Mouse (Mus musculus) midbrain, embryonic 15.5 days (tissue): ENCODE results near the gene Zfp553. TPM values are rescaled to one million over a fixed set of nuclear protein-coding genes. Genes with fewer than 3 reads are reported as not detected.
A peak's percentile ranks its signal among the peaks of the same experiment; 100 is the strongest.

Experiments
- ATAC-seq: fragments of 200-750 bp; cut with Nextera tagmentation; replicated peaks from 2 replicates; pipeline ENCODE4 v1.8.0; 2017; ENCODE audit warnings: moderate TSS enrichment
- H3K27ac ChIP-seq: fragments of 300-500 bp; sonication (generic); 2 replicates; pipeline ENCODE4 v1.5.1; 2015; ENCODE audit warnings: mild to moderate bottlenecking, inconsistent platforms
- H3K27me3 ChIP-seq: fragments of 300-500 bp; sonication (generic); replicated peaks from 2 replicates; pipeline ENCODE4 v1.6.1; 2015; ENCODE audit warnings: inconsistent platforms
- H3K36me3 ChIP-seq: fragments of 300-500 bp; sonication (generic); replicated peaks from 2 replicates; pipeline ENCODE4 v1.6.1; 2015; ENCODE audit warnings: inconsistent platforms
- H3K4me1 ChIP-seq: fragments of 300-500 bp; sonication (generic); 2 replicates; pipeline ENCODE4 v1.6.1; 2015; ENCODE audit warnings: inconsistent platforms
- H3K4me2 ChIP-seq: fragments of 300-500 bp; sonication (generic); 2 replicates; pipeline ENCODE4 v1.6.1; 2015; ENCODE audit warnings: inconsistent platforms, mild to moderate bottlenecking, moderate library complexity
- H3K4me3 ChIP-seq: fragments of 300-500 bp; sonication (generic); 2 replicates; pipeline ENCODE4 v1.5.1; 2015; ENCODE audit warnings: mild to moderate bottlenecking, inconsistent platforms
- H3K9ac ChIP-seq: fragments of 300-500 bp; sonication (generic); 2 replicates; pipeline ENCODE4 v1.6.1; 2015; ENCODE audit warnings: mild to moderate bottlenecking, inconsistent platforms
- H3K9me3 ChIP-seq: fragments of 300-500 bp; sonication (generic); 2 replicates; pipeline ENCODE4 v1.6.1; 2016; ENCODE audit warnings: inconsistent platforms
- WGBS: fragments of 180-500 bp; shearing (Covaris S2); methylation state at CpG from one replicate; pipeline ENCODE4 v1.1.7; 2015; ENCODE audit warnings: mixed read lengths; 5-methylcytosine and 5-hydroxymethylcytosine counted together
- polyA plus RNA-seq: library from polyadenylated mRNA; unstranded; fragments of >200 nt; fragmentation: Nextera tagmentation; extraction: Ambion mirVana; gene quantifications from 2 replicates; pipeline ENCODE4 v1.2.1, GENCODE M21; 2015

Gene Zfp553
- polyA plus RNA-seq, 1 experiment from 2014 or later = 64.1 TPM

DNA sequence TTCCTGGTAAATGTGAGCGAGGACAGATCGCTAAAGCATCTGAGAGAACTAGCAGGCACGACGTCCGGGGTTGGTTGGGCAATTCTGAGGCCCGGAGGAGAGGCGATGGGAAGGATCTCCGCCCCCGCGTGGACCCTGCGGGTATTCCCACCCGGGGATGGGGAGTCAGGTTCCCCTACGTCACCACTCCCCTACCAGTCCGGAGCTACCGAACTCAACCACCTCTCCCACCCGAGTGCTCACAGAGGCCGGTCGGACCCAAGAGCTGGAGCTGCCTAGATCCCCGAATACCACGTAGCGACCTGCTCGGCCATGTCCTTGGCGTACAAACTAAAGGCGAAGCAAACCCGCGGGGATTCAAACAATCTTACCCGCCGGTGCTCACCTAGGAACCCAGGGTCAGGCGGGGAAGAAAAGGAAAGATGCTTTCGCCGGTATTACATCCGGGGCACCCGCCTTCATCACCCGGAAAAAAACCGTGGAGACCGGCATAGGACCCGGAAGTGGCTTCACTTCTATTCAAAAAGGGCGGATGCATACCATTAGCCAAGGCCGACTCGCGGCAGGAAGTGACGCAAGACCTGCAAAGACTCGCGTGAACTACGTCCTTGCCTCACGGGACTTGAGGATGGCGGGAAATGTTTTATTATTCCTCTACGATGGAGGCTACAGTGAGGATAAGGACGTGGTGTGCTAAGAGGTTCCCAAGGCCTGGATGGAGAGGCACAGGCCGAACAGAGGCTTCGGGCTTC, 37.1 kb upstream of the Zfp553 start, which contains the start of gene Cd2bp2:
Gene Cd2bp2, minus strand, starts transcription at position 507 of the 752 bp plus-strand sequence.
- H3K9ac ChIP-seq = peak within 1 kb of the TSS; percentile 69
- H3K27ac ChIP-seq = peak within 1 kb of the TSS; percentile 90
- H3K36me3 ChIP-seq = peaks cover 57% of the 10 kb centered on the region
- no peaks in the 10 kb centered on the region for H3K9me3 ChIP-seq
- H3K4me2 ChIP-seq = peak within 1 kb of the TSS; percentile 78
- H3K4me3 ChIP-seq = peak within 1 kb of the TSS; percentile 82
- under 1% methylated on average over 51 of the region's 51 CpGs for WGBS
- peaks cover 25% of the 10 kb centered on the region for H3K4me1 ChIP-seq
- H3K27me3 ChIP-seq = no peaks in the 10 kb centered on the region
- peak; percentile 97 for ATAC-seq

DNA sequence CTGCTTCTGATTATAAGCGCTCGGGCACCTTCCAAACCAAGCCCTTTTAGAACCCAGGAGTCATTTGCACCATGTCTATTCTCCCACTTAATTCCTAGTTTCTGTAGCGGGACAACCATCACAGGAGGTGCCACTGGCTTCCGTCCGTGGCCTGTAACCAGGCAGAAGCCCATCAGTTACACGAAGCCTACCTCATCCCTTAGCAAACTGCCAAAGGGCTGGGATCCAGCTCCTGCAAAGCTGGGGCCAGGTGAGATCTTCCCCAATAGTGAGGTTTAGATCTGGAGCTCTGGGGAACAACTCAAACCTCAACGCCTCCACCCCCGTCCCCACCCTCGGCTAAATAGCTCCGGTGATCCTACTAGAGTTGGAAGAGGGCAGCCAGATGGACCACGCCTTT, 36.4 kb upstream of the Zfp553 start:
- H3K9ac ChIP-seq = peak overlapping the region; percentile 49
- no peaks in the 10 kb centered on the region for H3K9me3 ChIP-seq
- H3K4me3 ChIP-seq = peak overlapping the region; percentile 82
- peak overlapping the region; percentile 79 for H3K27ac ChIP-seq
- H3K4me1 ChIP-seq = peaks cover 25% of the 10 kb centered on the region
- peaks cover 62% of the 10 kb centered on the region for H3K36me3 ChIP-seq
- no peaks in the 10 kb centered on the region for H3K27me3 ChIP-seq
- 59% methylated on average over 11 of the region's 11 CpGs for WGBS
- ATAC-seq = no peak
- H3K4me2 ChIP-seq = peak overlapping the region; percentile 78

DNA sequence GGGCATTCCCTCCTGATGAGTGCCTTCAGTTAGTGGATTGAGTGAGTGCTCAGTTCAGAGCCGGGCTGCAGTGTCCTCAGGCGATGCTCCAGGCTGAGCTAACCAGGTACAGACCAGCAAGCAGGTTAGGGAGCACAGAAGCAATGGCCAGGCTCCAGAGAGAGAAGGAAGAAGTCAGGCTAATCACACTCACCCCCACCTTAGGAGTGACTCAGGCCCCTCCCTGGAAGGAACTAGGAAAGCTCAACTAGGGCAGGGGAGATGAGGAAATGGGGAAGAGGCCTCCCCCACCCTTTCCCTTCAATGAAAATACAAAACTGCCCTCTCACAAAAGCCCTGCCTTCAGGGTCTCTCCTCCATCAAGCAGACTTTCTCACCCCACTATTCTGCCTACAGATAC, 26.3 kb upstream of the Zfp553 start:
- H3K9me3 ChIP-seq = no peaks in the 10 kb centered on the region
- peak overlapping the region; percentile 97 for H3K9ac ChIP-seq
- H3K27ac ChIP-seq = no peak overlapping the region
- ATAC-seq = no peak
- peak overlapping the region; percentile 98 for H3K4me3 ChIP-seq
- H3K27me3 ChIP-seq = no peaks in the 10 kb centered on the region
- H3K36me3 ChIP-seq = peaks cover 13% of the 10 kb centered on the region; the same call in 1 of the 2 replicates
- H3K4me1 ChIP-seq = peaks cover 42% of the 10 kb centered on the region
- H3K4me2 ChIP-seq = peak overlapping the region; percentile 99
- WGBS = 65% methylated on average over 2 of the region's 2 CpGs

DNA sequence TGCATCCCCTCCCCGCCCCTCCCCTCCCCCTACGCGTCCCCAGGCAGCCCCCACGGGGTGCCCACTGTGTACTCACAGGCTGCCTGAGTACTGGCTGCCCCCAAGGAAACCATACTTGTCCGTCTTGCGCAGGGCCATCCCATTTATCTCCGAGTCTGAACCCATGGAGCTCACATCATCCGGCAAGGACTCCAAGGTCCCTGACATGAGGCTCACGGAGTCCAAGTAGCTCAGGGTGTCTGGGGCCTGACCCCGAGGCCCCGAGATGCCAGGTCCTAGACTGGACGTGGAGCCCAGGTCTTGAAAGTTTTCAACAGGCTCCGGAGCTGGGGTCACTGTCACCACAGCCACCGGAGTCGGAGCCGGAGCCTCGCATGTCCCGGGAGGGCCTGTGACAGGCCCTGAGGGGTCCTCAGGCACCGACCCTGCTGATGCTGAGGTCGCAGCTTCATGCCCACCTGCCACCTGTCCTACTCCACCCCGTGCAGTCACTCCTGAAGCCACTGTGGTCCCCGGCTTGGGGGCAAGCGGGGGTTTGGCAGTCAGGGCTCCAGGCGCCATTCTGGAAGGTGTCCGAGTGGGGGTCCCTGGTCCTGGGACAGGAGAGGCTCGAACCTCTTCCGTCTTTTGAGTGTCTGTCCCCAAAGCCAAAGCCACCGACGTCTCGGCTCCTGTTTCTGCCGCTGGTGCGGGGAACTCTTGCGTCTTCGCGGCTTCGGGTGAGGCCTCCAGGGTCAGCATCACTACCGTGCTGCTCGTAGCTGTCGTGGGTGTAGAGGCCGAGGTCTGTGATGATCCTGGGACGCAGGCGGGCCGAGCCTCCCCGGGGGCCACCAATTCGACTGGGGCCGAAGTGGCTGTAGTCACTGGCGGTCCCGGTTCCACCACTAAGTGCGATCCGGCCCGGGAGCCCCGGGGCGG, 25.2 kb upstream of the Zfp553 start:
- H3K36me3 ChIP-seq = peaks cover 11% of the 10 kb centered on the region; the same call in 1 of the 2 replicates
- H3K4me1 ChIP-seq = peaks cover 42% of the 10 kb centered on the region
- peak overlapping the region; percentile 97 for H3K9ac ChIP-seq
- peak overlapping the region; percentile 99 for H3K4me2 ChIP-seq
- under 1% methylated on average over 53 of the region's 53 CpGs for WGBS
- peak overlapping the region; percentile 98 for H3K4me3 ChIP-seq
- peak overlapping the region; percentile 90 for H3K27ac ChIP-seq
- ATAC-seq = 0 out of 2 replicates have a peak, but pooled peaks have one; percentile 5
- no peaks in the 10 kb centered on the region for H3K9me3 ChIP-seq
- no peaks in the 10 kb centered on the region for H3K27me3 ChIP-seq

DNA sequence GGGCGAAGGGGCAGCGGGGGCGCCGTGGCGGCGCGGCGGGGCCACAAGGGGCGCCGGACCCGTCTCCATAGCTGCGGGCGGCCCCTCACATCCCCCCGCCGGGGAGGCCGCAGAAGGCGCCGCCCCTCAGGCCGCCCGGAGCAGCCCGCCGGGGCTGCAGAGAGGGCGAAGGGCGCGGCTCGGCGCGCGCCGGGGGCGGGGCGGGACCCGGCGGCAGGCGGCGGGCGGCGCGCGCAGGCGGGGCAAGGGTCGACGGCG, 24.6 kb upstream of the Zfp553 start, which contains the start of gene Tbc1d10b:
Gene Tbc1d10b, minus strand, starts transcription at position 174 of the 258 bp plus-strand sequence.
- no peaks in the 10 kb centered on the region for H3K9me3 ChIP-seq
- peak within 1 kb of the TSS; percentile 99 for H3K4me2 ChIP-seq
- H3K4me1 ChIP-seq = peaks cover 42% of the 10 kb centered on the region
- 1% methylated on average over 40 of the region's 44 CpGs for WGBS
- H3K9ac ChIP-seq = peak within 1 kb of the TSS; percentile 97
- H3K4me3 ChIP-seq = peak within 1 kb of the TSS; percentile 98
- peak; percentile 21; the same call in 1 of the 2 replicates for ATAC-seq
- H3K27me3 ChIP-seq = no peaks in the 10 kb centered on the region
- H3K27ac ChIP-seq = peak within 1 kb of the TSS; percentile 90
- 0 out of 2 replicates have a peak, but pooled peaks cover 5% of the 10 kb centered on the region for H3K36me3 ChIP-seq

DNA sequence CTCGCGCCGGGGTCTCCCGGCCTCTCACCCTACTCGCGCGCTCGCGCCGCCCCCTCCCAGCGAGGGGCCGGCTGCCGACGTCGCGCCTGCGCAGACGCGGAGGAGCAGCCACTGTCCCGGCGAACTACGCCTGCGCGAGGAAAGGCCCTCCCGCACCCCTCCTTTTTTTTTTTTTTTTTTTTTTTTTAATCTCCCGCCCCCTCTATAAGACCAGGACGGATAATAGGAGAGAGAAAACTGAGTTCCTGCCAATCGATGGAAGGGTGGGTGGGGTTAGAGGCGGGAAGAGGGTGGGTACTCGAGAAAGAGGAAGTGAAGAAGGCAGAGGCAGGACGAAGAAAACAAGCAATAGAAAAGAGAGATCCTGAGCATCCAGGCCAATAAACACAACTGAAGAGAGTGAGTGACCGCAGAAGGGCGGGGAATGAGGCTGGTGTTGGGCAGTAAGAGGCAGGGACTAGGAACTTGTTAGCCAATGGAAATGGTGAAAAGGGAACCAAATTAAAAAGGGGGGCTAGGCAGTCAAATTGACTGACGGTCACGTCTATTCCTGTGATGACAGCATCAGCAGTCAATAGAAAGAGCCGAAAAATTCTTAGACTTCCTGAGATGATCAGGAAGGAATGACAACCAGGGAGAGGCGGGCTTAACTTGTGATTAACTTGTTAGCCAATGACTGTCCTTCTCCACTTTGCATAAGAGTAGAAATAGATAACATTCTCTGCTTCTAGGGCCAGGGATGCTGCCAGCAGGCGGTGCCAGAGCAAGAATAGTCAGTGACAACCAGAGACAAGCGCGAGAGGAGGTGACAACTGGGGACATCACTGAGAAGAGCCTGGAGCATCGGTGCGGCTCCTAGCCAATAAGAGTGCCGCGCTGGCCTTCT, 24.1 kb upstream of the Zfp553 start, which contains the start of gene Mylpf:
Gene Mylpf, plus strand, starts transcription at position 338 of the 886 bp plus-strand sequence.
- Histone ChIP-seq H3K4me3 (peak within 1 kb of the TSS; percentile 98), H3K27ac (peak within 1 kb of the TSS; percentile 90), H3K36me3 (0 out of 2 replicates have a peak, but pooled peaks cover under 1% of the 10 kb centered on the region), H3K9ac (peak within 1 kb of the TSS; percentile 97), H3K27me3 (0 out of 2 replicates have a peak, but pooled peaks cover 1% of the 10 kb centered on the region), H3K9me3 (no peaks in the 10 kb centered on the region), H3K4me2 (peak within 1 kb of the TSS; percentile 99), H3K4me1 (peaks cover 42% of the 10 kb centered on the region)
- peak; percentile 96 for ATAC-seq
- WGBS = under 1% methylated on average over 44 of the region's 44 CpGs

DNA sequence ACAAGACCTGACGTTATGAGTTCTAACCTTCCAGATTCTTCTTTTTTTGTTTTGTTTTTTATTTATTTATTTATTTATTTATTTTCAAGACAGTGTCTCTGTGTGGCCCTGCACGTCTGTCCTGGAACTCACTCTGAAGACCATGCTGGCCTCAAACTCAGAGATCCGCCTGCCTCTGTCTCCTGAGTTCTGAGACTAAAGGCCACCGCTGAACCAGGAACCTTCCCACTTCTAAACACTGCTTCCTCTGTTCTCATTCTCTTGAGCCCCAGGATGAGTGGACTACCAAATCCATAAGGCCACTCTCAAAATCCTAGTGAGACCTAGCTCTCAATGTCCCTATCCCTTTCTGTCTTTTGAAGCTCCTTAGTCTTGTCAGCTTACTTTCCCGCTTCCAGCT, 23.0 kb upstream of the Zfp553 start:
- Histone ChIP-seq H3K9ac (peak overlapping the region; percentile 33; the same call in 1 of the 2 replicates), H3K36me3 (no peaks in the 10 kb centered on the region), H3K27ac (peak overlapping the region; percentile 90), H3K4me3 (no peak overlapping the region), H3K9me3 (no peaks in the 10 kb centered on the region), H3K4me1 (peaks cover 40% of the 10 kb centered on the region), H3K4me2 (peak overlapping the region; percentile 73), H3K27me3 (0 out of 2 replicates have a peak, but pooled peaks cover 4% of the 10 kb centered on the region)
- WGBS = 81% methylated on average over 5 of the region's 5 CpGs
- no peak for ATAC-seq

DNA sequence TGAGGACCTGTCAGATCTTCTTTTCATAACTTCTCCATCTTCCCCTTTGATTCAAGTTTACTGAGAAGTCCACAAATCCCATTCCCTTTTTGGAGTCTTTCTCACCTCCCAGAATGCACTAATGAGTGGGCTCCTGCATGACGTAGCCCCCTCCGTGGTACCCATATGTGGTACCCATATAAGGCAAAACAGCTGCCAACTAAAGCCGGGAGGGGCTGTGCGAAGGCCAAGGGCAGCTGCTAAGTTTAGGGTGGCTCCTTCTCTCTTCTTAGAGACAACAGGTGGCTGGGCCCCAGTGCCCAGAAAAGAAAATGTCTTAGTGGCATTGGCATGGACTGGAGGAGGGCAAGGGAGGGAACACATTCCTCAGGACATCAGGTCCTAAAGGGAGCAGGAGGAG, 22.6 kb upstream of the Zfp553 start:
- Histone ChIP-seq H3K27me3 (0 out of 2 replicates have a peak, but pooled peaks cover 4% of the 10 kb centered on the region), H3K4me2 (no peak overlapping the region), H3K36me3 (no peaks in the 10 kb centered on the region), H3K27ac (no peak overlapping the region), H3K4me1 (peaks cover 40% of the 10 kb centered on the region), H3K9me3 (no peaks in the 10 kb centered on the region), H3K9ac (no peak overlapping the region), H3K4me3 (no peak overlapping the region)
- WGBS = 94% methylated on average over 4 of the region's 4 CpGs
- ATAC-seq = no peak

DNA sequence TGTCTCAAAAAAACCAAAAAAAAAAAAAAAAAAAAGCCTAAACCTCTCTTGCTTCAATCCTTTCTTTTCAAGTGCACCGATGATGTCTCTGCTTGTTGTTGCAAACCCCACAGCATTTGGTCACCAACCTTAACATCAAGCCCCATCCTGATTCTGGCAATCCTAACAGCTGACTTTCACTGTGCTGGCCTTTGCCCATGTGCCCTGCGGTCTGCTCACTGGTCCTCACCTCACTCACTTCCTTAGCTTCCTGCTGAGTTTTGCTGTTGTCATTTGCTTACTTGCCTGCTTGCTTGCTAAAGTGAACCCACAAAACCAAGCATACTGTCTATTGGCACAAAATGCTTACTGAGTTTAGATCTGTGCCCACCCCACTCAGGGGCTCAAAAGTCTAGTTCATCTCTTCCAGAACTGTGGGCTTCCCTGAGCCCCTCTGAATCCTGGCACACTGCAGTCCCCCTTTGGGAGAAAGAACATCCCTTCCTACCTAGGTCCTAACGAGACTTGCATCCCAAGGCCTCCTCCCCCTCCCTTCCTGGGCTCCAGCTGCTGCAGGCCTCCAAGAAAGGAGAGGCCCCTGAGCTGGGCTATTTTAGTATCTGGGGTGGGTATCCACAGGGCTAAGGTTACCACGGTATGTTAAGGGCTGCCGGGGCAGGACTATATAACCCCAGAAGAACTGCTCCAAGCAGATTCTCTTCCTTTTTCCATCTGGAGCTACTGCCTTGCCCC, 21.7 kb upstream of the Zfp553 start:
- WGBS = 74% methylated on average over 5 of the region's 5 CpGs
- Histone ChIP-seq H3K4me2 (no peak overlapping the region), H3K4me1 (peaks cover 33% of the 10 kb centered on the region), H3K36me3 (no peaks in the 10 kb centered on the region), H3K27ac (no peak overlapping the region), H3K4me3 (no peak overlapping the region), H3K27me3 (0 out of 2 replicates have a peak, but pooled peaks cover 4% of the 10 kb centered on the region), H3K9ac (no peak overlapping the region), H3K9me3 (no peaks in the 10 kb centered on the region)
- no peak for ATAC-seq

DNA sequence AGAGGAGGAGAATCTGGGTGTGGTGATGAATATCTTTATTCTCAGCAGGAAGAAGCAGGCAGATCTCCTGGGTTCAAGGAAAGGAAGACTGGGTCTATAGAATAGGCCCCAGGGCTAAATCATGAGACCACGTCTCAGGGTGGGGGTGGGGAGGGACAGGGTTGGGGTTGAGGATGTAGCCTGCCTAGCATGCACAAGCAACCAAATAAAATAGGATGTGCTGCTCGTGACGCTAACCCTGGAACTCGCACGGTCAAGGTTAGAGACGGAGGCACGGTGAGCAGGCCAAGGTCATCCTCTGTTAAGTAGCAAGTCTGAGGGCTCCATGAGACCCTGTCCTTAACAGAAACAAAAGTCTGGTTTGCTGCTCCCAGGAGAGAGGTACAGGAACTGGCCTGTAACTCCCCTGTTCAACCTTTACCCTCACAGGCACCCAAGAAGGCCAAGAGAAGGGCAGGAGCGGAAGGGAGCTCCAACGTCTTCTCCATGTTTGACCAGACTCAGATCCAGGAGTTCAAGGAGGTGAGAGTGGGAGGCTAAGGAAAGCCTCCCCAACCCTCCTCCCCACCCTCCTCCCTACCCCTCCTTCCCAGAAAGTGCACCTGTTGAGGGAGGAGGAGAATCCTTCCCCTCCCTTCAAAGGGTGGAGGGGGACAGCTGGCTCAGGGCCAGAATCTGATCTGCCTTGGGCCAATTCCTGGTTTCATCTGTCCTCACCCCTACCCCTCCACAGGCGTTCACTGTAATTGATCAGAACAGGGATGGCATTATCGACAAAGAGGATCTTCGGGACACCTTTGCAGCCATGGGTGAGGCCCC, 20.2 kb upstream of the Zfp553 start:
- Histone ChIP-seq H3K9ac (no peak overlapping the region), H3K4me1 (peaks cover 18% of the 10 kb centered on the region), H3K36me3 (no peaks in the 10 kb centered on the region), H3K9me3 (no peaks in the 10 kb centered on the region), H3K4me2 (no peak overlapping the region), H3K27ac (no peak overlapping the region), H3K27me3 (0 out of 2 replicates have a peak, but pooled peaks cover 4% of the 10 kb centered on the region), H3K4me3 (no peak overlapping the region)
- 88% methylated on average over 12 of the region's 12 CpGs for WGBS
- no peak for ATAC-seq
